Mouse (Mus musculus) thymus, adult 2 months (tissue): ENCODE measurements around the gene Pnma1.

Experiments
- CTCF ChIP-seq: fragments of 200-500 bp; IDR thresholded peaks from 2 replicates; pipeline ENCODE4 v1.5.1; 2012; ENCODE audit warnings: mild to moderate bottlenecking, control low read depth, low read length, moderate library complexity, borderline replicate concordance; ENCODE audit not compliant: control insufficient read depth, poor library complexity, insufficient read depth; ENCODE audit errors: extremely low read depth
- POLR2A ChIP-seq: fragments of 200-500 bp; IDR thresholded peaks from 2 replicates; pipeline ENCODE4 v1.6.1; 2012; ENCODE audit warnings: mild to moderate bottlenecking, low read length, control low read depth, moderate library complexity; ENCODE audit not compliant: control insufficient read depth, poor library complexity, insufficient read depth; ENCODE audit errors: extremely low read depth

DNA sequence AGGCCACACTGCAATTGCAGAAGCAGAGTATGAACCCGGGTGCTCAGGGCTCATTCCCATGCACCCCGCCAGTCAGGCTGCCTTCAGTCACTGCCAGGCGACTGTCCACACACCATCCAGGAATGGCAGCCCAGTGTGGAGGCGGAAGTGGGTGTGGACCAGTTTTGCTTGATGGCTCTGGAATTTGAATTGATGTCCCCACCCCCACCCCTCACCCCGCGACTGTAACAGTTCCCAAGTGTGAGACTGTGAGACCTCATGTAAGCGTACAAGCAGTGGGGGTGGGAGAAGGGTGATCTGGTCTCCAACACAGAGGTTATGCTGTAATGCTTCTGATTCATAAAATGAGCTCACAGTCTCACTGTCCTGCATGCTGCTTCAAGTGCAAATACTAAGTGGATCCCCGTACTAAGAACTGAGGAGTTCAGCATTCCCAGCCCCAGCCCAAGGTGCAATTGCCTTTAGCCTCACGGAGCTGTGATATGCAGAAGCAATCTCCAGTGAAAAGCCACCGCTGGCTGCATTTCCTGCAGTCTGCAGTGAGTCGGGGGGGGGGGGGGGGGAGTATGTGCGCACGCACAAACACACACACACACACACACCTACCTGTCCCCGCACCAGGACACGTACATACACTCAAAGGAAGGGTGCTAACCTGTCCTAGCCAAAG, 42.0 kb upstream of the Pnma1 start:
- TF ChIP-seq POLR2A (no peak), CTCF (no peak)
